Comparison of ENCODE assay signal across 23 mouse cellular contexts in the genomic region with DNA sequence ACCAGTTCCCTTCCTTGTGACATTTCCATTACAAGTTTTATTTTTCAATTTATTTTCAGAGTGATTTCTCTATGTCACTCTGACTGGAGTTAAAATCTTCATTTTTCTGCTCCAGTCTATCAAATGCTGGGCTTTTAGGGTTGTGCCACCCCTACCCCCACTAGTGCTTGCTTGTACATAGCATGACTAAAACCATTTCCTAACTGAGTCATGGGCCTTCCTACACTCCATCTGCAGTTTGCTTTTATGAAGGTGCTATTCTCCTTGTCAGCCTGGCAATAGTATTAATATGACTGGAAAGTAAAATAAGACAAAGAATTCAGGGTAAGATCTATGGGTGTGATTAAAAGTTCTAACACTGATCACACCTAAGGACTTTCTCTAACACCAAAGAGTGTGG.
A peak's percentile ranks its signal among the peaks of the same experiment; 100 is the strongest.
DNase-seq lines count a peak whose midpoint lies in the region; ATAC-seq and TF ChIP-seq lines count a peak whose summit lies in the region.
"Had no signal": no experiment of that assay in that cellular context is flagged by ENCODE, and none has a peak within 500 bp of the region (broad histone marks: within the 10 kb centered on the region; RNA-seq: fewer than 3 reads in every experiment).

No protein-coding gene starts in this region.

- TF ChIP-seq CTCF in layer of hippocampus, adult 2 months (conservative IDR thresholded peaks at IDR 0.05) = no peak

- H3K4me1 ChIP-seq in embryonic facial prominence, embryonic 10.5 days = no peaks in the 10 kb centered on the region
- H3K4me1 ChIP-seq: embryonic facial prominence, embryonic 12.5 days; forebrain, embryonic 15.5 days; heart, embryonic 13.5 days; hindbrain, embryonic 15.5 days had no signal

- no peaks in the 10 kb centered on the region for H3K9me3 ChIP-seq in embryonic facial prominence, embryonic 10.5 days
- H3K9me3 ChIP-seq: embryonic facial prominence, embryonic 12.5 days; forebrain, embryonic 15.5 days; G1E; heart, embryonic 13.5 days; hindbrain, embryonic 15.5 days had no signal

- no peak for DNase-seq in frontal cortex, postnatal 14 days (ENCODE audit: low spot score in 2 of 2)
- DNase-seq in layer of hippocampus, adult 2 months (ENCODE audit: low spot score in 2 of 2) = peak; percentile 17 to 50
- DNase-seq in layer of hippocampus, postnatal 36 days = no peak
- peak; percentile 6 to 14 for DNase-seq in left cerebral cortex, postnatal 36 days (ENCODE audit: low spot score in 2 of 2)
- no peak for DNase-seq in left cerebral cortex, postnatal 4 days
- DNase-seq in embryonic facial prominence, embryonic 10.5 days (ENCODE audit: low spot score) = no peak
- DNase-seq: adrenal gland, adult 8-10 months; adrenal gland, postnatal 36 days; B cell, adult 2 months; cerebellum, adult 11 months; cerebellum, adult 8-10 months; cerebellum, postnatal 14 days; embryo, embryonic 11 days; gastrocnemius, postnatal 36 days; heart, adult 11 months; heart, postnatal 36 days had no signal

- intact Hi-C loops in left cerebral cortex, postnatal 36 days (cut with DNase I) = no loop called here
- intact Hi-C loops in left cerebral cortex, postnatal 4 days (cut with DNase I) = no loop called here

- H3K27ac ChIP-seq in layer of hippocampus, adult 2 months = peak overlapping the region; percentile 36; the same call in 1 of the 2 replicates
- no peak overlapping the region for H3K27ac ChIP-seq in embryonic facial prominence, embryonic 10.5 days (replicated peaks)
- H3K27ac ChIP-seq: embryonic facial prominence, embryonic 12.5 days; forebrain, embryonic 15.5 days; heart, embryonic 13.5 days; hindbrain, embryonic 15.5 days had no signal

- no peak overlapping the region for H3K4me3 ChIP-seq in layer of hippocampus, adult 2 months
- H3K4me3 ChIP-seq in embryonic facial prominence, embryonic 10.5 days = no peak overlapping the region
- H3K4me3 ChIP-seq: embryonic facial prominence, embryonic 12.5 days; forebrain, embryonic 15.5 days; heart, embryonic 13.5 days; hindbrain, embryonic 15.5 days had no signal

- H3K36me3 ChIP-seq in embryonic facial prominence, embryonic 10.5 days (replicated peaks) = no peaks in the 10 kb centered on the region
- H3K36me3 ChIP-seq: embryonic facial prominence, embryonic 12.5 days; forebrain, embryonic 15.5 days; G1E; heart, embryonic 13.5 days; hindbrain, embryonic 15.5 days had no signal

- no peaks in the 10 kb centered on the region for H3K27me3 ChIP-seq in embryonic facial prominence, embryonic 10.5 days (replicated peaks; ENCODE audit: low read depth, poor library complexity, severe bottlenecking)
- H3K27me3 ChIP-seq: embryonic facial prominence, embryonic 12.5 days; forebrain, embryonic 15.5 days; heart, embryonic 13.5 days; hindbrain, embryonic 15.5 days had no signal

- peak; percentile 95 for ATAC-seq in frontal cortex, adult (ENCODE audit: low TSS enrichment)
- ATAC-seq: CD4-positive, CD25-positive, alpha-beta regulatory T cell, adult 4 months; forebrain, embryonic 15.5 days had no signal

Comparison
In these comparisons a context has a peak if more than half of its experiments do, and no peak if none do; other contexts are left out.
1. DNase-seq: peak in layer of hippocampus, adult 2 months (2 of 2) and left cerebral cortex, postnatal 36 days (2 of 2); none in frontal cortex, postnatal 14 days (0 of 2), layer of hippocampus, postnatal 36 days (0 of 2), left cerebral cortex, postnatal 4 days (single experiment) and embryonic facial prominence, embryonic 10.5 days (single experiment).